Mouse (Mus musculus) liver, adult 2 months (tissue): ENCODE measurements around the gene Gon7.

Experiments
- CTCF ChIP-seq: fragments of 200-500 bp; IDR thresholded peaks from 2 replicates; pipeline ENCODE4 v1.5.1; 2011; ENCODE audit warnings: low read depth, low read length, control low read depth
- POLR2A ChIP-seq: fragments of 200-500 bp; IDR thresholded peaks from 2 replicates; pipeline ENCODE4 v1.6.1; 2011; ENCODE audit warnings: low read length, control low read depth; ENCODE audit not compliant: insufficient read depth; ENCODE audit errors: extremely low read depth

DNA sequence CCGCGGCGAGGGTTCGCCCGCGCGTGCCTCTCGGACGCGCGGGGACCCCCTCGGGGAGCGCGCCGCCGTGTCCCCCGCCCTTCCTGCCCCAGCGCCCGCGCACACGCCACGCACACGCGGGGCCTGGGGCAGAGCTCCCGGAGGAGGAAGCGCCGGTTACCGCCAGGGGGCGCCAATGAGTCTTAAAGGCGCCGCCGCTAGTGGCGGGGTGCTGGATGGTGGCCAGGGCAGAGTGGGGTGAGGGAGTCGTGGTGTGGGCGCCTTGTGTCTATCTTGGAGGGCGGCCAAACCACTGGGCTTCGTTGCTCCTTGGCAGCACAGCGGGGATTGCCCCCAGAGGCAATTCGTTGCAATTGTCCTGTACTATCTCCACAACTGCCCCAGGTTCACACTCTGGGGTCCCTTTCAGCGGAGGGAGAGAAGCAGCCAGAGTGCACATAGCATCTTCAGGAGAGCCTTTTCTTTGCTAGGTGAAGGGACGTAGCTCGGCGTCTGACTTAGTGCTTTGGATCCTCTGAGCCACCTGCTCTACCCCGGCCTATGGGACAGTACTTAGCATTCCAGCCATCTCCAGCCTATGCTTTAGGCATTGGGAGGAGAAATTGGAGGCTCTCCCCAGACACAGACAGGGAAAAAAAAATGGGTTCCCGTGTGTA, 52.3 kb downstream of the Gon7 start:
- TF ChIP-seq CTCF = peak; percentile 79
- TF ChIP-seq POLR2A = no peak
